Mouse (Mus musculus): ENCODE measurements around the gene Ctnna3. TPM values are rescaled to one million over a fixed set of nuclear protein-coding genes. Genes with fewer than 3 reads are reported as not detected.

The Ctnna3 gene
- polyA plus RNA-seq, 1 experiment from 2014 or later, result 0.39 TPM

GRCm38 (mm10) chr10:64049946-64050345 is 620.0 kb downstream of the Ctnna3 start:
- no peak for TF ChIP-seq CTCF (IDR thresholded peaks at IDR 0.05; ENCODE audit: low read depth)

GRCm38 (mm10) chr10:64063704-64064103 is 633.8 kb downstream of the Ctnna3 start:
- DNase-seq (no peak), ATAC-seq (ENCODE audit: insufficient read depth) (no peak)
- no peak overlapping the region for H3K9ac ChIP-seq
- no peaks in the 10 kb centered on the region for H3K36me3 ChIP-seq (ENCODE audit: insufficient read depth)
- no peak overlapping the region for H3K27ac ChIP-seq (ENCODE audit: low read depth)
- H3K27me3 ChIP-seq (ENCODE audit: insufficient read depth, low read length), result no peaks in the 10 kb centered on the region
- no peaks in the 10 kb centered on the region for H3K4me1 ChIP-seq (ENCODE audit: insufficient read depth)
- WGBS, result 52% methylated on average over 9 of the region's 9 CpGs
- H3K4me3 ChIP-seq (ENCODE audit: low read depth, low read length), result no peak overlapping the region
- no peaks in the 10 kb centered on the region for H3K9me3 ChIP-seq (ENCODE audit: low read depth, low read length)
- no peak for TF ChIP-seq CTCF (IDR thresholded peaks at IDR 0.05; ENCODE audit: low read depth)
- no peak overlapping the region for H3K4me2 ChIP-seq

More at GRCm38 (mm10) chr10:64049946-64050345, 620.0 kb downstream of the Ctnna3 start:
- DNase-seq (no peak), ATAC-seq (ENCODE audit: insufficient read depth) (no peak)
- Histone ChIP-seq H3K36me3 (ENCODE audit: insufficient read depth) (no peaks in the 10 kb centered on the region), H3K9ac (no peak overlapping the region), H3K4me3 (ENCODE audit: low read depth, low read length) (no peak overlapping the region), H3K27me3 (ENCODE audit: insufficient read depth, low read length) (no peaks in the 10 kb centered on the region), H3K4me2 (no peak overlapping the region), H3K4me1 (ENCODE audit: insufficient read depth) (no peaks in the 10 kb centered on the region), H3K9me3 (ENCODE audit: low read depth, low read length) (no peaks in the 10 kb centered on the region), H3K27ac (ENCODE audit: low read depth) (no peak overlapping the region)
- 85% methylated on average over 6 of the region's 6 CpGs for WGBS

GRCm38 (mm10) chr10:64075944-64076343 is 646.0 kb downstream of the Ctnna3 start:
- no peaks in the 10 kb centered on the region for H3K9me3 ChIP-seq (ENCODE audit: low read depth, low read length)
- ATAC-seq (ENCODE audit: insufficient read depth) (peak; percentile 69; the same call in 1 of the 2 replicates), DNase-seq (peak; percentile 24)
- no peak for TF ChIP-seq CTCF (IDR thresholded peaks at IDR 0.05; ENCODE audit: low read depth)
- no peaks in the 10 kb centered on the region for H3K27me3 ChIP-seq (ENCODE audit: insufficient read depth, low read length)
- 25% methylated on average over 5 of the region's 5 CpGs for WGBS
- H3K4me3 ChIP-seq (ENCODE audit: low read depth, low read length), result no peak overlapping the region
- no peaks in the 10 kb centered on the region for H3K36me3 ChIP-seq (ENCODE audit: insufficient read depth)
- no peak overlapping the region for H3K9ac ChIP-seq
- H3K4me1 ChIP-seq (ENCODE audit: insufficient read depth), result no peaks in the 10 kb centered on the region
- peak overlapping the region; percentile 5; the same call in 1 of the 2 replicates for H3K4me2 ChIP-seq
- no peak overlapping the region for H3K27ac ChIP-seq (ENCODE audit: low read depth)

DNA sequence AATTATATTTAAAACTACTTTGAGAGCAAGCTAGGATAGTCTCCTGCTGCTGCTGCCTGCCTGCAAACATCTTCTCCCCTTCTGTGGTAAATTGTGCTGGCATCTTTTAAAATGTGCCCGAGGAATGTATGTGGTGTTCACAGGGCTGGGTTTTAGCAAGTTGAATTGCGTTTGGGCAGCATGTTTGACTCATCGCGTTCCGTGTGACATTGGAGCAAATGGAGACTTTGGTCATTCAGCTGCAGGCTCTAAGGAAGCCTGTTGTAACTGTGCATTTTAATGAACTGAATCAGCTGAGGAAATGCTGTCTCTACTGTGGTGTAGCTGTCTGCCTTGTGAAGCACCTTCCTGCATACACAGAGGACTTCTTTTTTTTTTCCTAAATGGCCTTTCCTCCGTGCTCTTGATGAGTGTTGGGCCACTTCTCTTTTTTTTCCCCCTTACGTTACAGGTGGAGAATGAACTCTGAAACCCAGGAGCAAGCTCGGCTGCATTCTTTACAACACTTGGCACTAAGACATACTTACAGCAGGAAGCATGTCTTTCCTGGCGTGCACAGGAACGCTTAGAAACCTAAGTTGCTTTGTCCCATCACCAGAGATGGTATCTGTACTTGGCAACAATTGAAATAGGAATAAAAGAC is 646.6 kb downstream of the Ctnna3 start:
- H3K4me1 ChIP-seq (ENCODE audit: insufficient read depth), result no peaks in the 10 kb centered on the region
- 0 out of 2 replicates have a peak overlapping the region, but pooled peaks have one; percentile 22 for H3K27ac ChIP-seq (ENCODE audit: low read depth)
- peak overlapping the region; percentile 5; the same call in 1 of the 2 replicates for H3K4me2 ChIP-seq
- H3K9me3 ChIP-seq (ENCODE audit: low read depth, low read length), result no peaks in the 10 kb centered on the region
- no peak for TF ChIP-seq CTCF (IDR thresholded peaks at IDR 0.05; ENCODE audit: low read depth)
- no peak overlapping the region for H3K9ac ChIP-seq
- no peaks in the 10 kb centered on the region for H3K36me3 ChIP-seq (ENCODE audit: insufficient read depth)
- DNase-seq, result peak; percentile 41
- no peak overlapping the region for H3K4me3 ChIP-seq (ENCODE audit: low read depth, low read length)
- no peak for ATAC-seq (ENCODE audit: insufficient read depth)
- 41% methylated on average over 10 of the region's 10 CpGs for WGBS
- no peaks in the 10 kb centered on the region for H3K27me3 ChIP-seq (ENCODE audit: insufficient read depth, low read length)

DNA sequence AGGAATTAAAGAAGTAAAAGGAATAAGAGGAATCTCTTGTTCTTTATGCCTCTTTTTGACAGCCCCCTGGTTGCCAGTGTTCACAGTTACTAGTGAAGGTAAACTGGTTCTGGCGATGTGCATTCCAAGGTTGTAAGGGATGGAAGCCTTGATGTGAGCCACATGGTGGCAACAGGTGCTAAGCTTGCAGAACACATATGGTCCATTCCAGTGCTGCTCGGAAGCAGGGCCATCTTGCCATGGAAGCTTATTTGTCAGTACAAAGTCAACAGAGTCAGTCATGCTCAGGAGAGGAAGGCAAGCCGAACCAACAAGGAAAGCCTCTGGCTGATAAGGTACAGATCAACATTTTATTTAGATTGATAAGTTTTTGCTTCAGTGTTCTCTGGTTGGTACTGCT is 652.4 kb downstream of the Ctnna3 start:
- H3K4me1 ChIP-seq (ENCODE audit: insufficient read depth), result no peaks in the 10 kb centered on the region
- TF ChIP-seq CTCF (IDR thresholded peaks at IDR 0.05; ENCODE audit: low read depth), result no peak
- 54% methylated on average over 3 of the region's 3 CpGs for WGBS

DNA sequence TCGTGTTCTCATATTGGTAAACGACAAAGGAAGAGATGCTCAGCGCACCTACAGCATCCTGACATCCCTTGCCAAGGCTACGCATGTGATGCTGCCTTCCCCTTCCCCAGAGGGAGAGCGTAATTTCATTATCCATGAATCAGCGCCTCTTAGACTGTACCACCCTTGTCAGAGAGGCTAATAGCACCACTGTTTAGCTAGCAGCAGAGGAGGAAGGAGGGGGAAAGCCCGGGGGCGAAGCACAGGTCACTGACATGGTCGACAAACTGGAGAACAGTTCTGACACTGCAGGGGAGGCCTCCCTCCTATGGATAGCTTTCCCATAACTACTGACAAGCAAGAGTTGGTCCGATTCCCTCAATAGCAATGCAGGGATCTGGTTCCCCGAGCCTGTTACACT is 653.9 kb downstream of the Ctnna3 start:
- no peak for TF ChIP-seq CTCF (IDR thresholded peaks at IDR 0.05; ENCODE audit: low read depth)
- 54% methylated on average over 11 of the region's 11 CpGs for WGBS
- Histone ChIP-seq H3K4me1 (ENCODE audit: insufficient read depth) (no peaks in the 10 kb centered on the region), H3K36me3 (ENCODE audit: insufficient read depth) (no peaks in the 10 kb centered on the region), H3K4me3 (ENCODE audit: low read depth, low read length) (no peak overlapping the region), H3K4me2 (no peak overlapping the region), H3K27me3 (ENCODE audit: insufficient read depth, low read length) (peaks cover 10% of the 10 kb centered on the region), H3K9ac (no peak overlapping the region), H3K9me3 (ENCODE audit: low read depth, low read length) (no peaks in the 10 kb centered on the region), H3K27ac (ENCODE audit: low read depth) (no peak overlapping the region)
- no peak for ATAC-seq (ENCODE audit: insufficient read depth)
- DNase-seq, result no peak

More for the DNA sequence above, 652.4 kb downstream of the Ctnna3 start:
- Histone ChIP-seq H3K27ac (ENCODE audit: low read depth) (no peak overlapping the region), H3K9ac (no peak overlapping the region), H3K4me3 (ENCODE audit: low read depth, low read length) (no peak overlapping the region), H3K4me2 (no peak overlapping the region), H3K9me3 (ENCODE audit: low read depth, low read length) (no peaks in the 10 kb centered on the region), H3K27me3 (ENCODE audit: insufficient read depth, low read length) (no peaks in the 10 kb centered on the region), H3K36me3 (ENCODE audit: insufficient read depth) (no peaks in the 10 kb centered on the region)
- DNase-seq (no peak), ATAC-seq (ENCODE audit: insufficient read depth) (no peak)

- Histone ChIP-seq H3K4me2 (no peak overlapping the region), H3K36me3 (ENCODE audit: insufficient read depth) (no peaks in the 10 kb centered on the region), H3K9ac (no peak overlapping the region), H3K27me3 (ENCODE audit: insufficient read depth, low read length) (peaks cover 15% of the 10 kb centered on the region), H3K4me3 (ENCODE audit: low read depth, low read length) (no peak overlapping the region), H3K27ac (ENCODE audit: low read depth) (no peak overlapping the region), H3K4me1 (ENCODE audit: insufficient read depth) (no peaks in the 10 kb centered on the region), H3K9me3 (ENCODE audit: low read depth, low read length) (no peaks in the 10 kb centered on the region)
- WGBS, result 46% methylated on average over 4 of the region's 4 CpGs
- DNase-seq, result peak; percentile 81
- TF ChIP-seq CTCF (IDR thresholded peaks at IDR 0.05; ENCODE audit: low read depth), result peak; percentile 99
- no peak for ATAC-seq (ENCODE audit: insufficient read depth)
Observed at GRCm38 (mm10) chr10:64084465-64084864, 654.6 kb downstream of the Ctnna3 start.

All from lung, embryonic 14.5 days (tissue).